Mouse (Mus musculus) liver, embryonic 14.5 days (tissue): Measurements from ENCODE around the gene Cd2.

Experiments used
- CTCF ChIP-seq: IDR thresholded peaks from 2 replicates; pipeline ENCODE4 v1.5.1; 2016; ENCODE audit warnings: antibody characterized with exemption, low read depth, control low read depth
- EP300 ChIP-seq: IDR thresholded peaks from 2 replicates; pipeline ENCODE4 v1.6.1; 2016; ENCODE audit warnings: antibody characterized with exemption, low read depth

DNA sequence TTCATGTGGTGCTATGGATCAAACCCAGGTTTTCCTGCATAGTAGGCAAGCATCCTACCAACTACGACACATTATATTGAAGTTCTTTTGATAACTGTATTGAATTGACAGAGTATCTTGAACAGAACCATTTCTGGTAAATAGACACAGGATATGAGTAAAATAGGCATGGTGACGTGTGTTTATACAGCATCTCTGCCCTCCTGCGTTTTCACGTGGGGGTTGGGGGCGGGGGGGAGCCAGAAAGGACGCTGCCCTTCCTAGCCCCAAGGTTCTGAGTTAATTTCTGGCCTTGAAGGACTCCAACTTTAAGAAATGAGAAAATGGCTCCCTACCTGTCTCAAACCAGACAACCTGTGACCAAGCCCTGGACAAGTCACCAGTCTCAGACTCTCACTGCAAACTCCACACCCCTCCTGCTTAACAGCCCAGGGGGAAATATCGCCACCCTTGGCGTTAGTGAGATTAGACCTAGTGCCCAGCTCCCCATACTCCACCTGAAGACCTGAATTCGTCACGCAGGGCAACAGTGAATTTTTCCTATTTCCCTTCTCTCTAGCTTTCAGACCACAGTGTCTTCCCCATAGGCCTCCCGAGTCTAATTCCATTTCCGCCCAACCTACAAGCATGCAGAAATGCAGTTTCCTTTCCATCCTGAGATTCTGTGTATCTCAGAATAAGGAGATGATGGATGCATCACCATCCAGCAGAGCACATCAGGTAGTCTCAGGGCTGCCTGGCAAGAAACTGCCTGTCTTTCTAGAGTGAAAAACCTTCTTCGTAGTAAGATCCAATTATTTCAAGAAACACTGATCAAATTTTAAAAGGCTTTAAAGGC lies 3.7 kb downstream of the Cd2 start:
- TF ChIP-seq EP300 (no peak), CTCF (no peak)
